Mouse (Mus musculus): ENCODE measurements around the gene Oscar.

- no peak for TF ChIP-seq ZNF384 (IDR thresholded peaks at IDR 0.05; ENCODE audit: low read depth, low read length)
- TF ChIP-seq MAFK (IDR thresholded peaks at IDR 0.05; ENCODE audit: insufficient read depth, low read depth, low read length) = no peak
- no peak for TF ChIP-seq CHD2 (IDR thresholded peaks at IDR 0.05; ENCODE audit: low read depth, low read length)
These were observed 7.3 kb downstream of the Oscar start for GRCm38 (mm10) chr7:3608668-3609067.
